Mouse (Mus musculus) kidney, embryonic 15.5 days (tissue): ENCODE measurements around the gene Macrod1. TPM values are rescaled to one million over a fixed set of nuclear protein-coding genes. Genes with fewer than 3 reads are reported as not detected.

Experiments used
- ATAC-seq: fragments of 200-750 bp; cut with Nextera tagmentation; replicated peaks from 2 replicates; pipeline ENCODE4 v1.8.0; 2017; ENCODE audit warnings: moderate TSS enrichment; ENCODE audit not compliant: low FRiP score
- H3K27ac ChIP-seq: fragments of 300-500 bp; sonication (generic); 2 replicates; pipeline ENCODE4 v1.5.1; 2015; ENCODE audit warnings: mild to moderate bottlenecking, inconsistent platforms
- H3K27me3 ChIP-seq: fragments of 300-500 bp; sonication (generic); 2 replicates; pipeline ENCODE4 v1.6.1; 2015; ENCODE audit warnings: inconsistent platforms
- H3K36me3 ChIP-seq: fragments of 300-500 bp; sonication (generic); 2 replicates; pipeline ENCODE4 v1.6.1; 2015; ENCODE audit warnings: inconsistent platforms
- H3K4me1 ChIP-seq: fragments of 300-500 bp; sonication (generic); 2 replicates; pipeline ENCODE4 v1.6.1; 2015; ENCODE audit warnings: inconsistent platforms
- H3K4me2 ChIP-seq: fragments of 300-500 bp; sonication (generic); 2 replicates; pipeline ENCODE4 v1.6.1; 2015; ENCODE audit warnings: moderate library complexity, mild to moderate bottlenecking, inconsistent platforms
- H3K4me3 ChIP-seq: fragments of 300-500 bp; sonication (generic); replicated peaks from 2 replicates; pipeline ENCODE4 v1.5.1; 2015; ENCODE audit warnings: mild to moderate bottlenecking, inconsistent platforms
- H3K9ac ChIP-seq: fragments of 300-500 bp; sonication (generic); 2 replicates; pipeline ENCODE4 v1.6.1; 2015; ENCODE audit warnings: mild to moderate bottlenecking, inconsistent platforms
- H3K9me3 ChIP-seq: fragments of 300-500 bp; sonication (generic); replicated peaks from 2 replicates; pipeline ENCODE4 v1.6.1; 2016; ENCODE audit warnings: inconsistent platforms
- WGBS: fragments of 180-500 bp; shearing (Covaris S2); methylation state at CpG from one replicate; pipeline ENCODE4 v1.1.7; 2015; ENCODE audit warnings: mixed read lengths; 5-methylcytosine and 5-hydroxymethylcytosine counted together
- polyA plus RNA-seq: library from polyadenylated mRNA; unstranded; fragments of >200 nt; fragmentation: Nextera tagmentation; extraction: Ambion mirVana; gene quantifications from 2 replicates; pipeline ENCODE4 v1.2.1, GENCODE M21; 2015

Gene Macrod1
- 13.9 and 14.8 TPM in 2 replicates for polyA plus RNA-seq

DNA sequence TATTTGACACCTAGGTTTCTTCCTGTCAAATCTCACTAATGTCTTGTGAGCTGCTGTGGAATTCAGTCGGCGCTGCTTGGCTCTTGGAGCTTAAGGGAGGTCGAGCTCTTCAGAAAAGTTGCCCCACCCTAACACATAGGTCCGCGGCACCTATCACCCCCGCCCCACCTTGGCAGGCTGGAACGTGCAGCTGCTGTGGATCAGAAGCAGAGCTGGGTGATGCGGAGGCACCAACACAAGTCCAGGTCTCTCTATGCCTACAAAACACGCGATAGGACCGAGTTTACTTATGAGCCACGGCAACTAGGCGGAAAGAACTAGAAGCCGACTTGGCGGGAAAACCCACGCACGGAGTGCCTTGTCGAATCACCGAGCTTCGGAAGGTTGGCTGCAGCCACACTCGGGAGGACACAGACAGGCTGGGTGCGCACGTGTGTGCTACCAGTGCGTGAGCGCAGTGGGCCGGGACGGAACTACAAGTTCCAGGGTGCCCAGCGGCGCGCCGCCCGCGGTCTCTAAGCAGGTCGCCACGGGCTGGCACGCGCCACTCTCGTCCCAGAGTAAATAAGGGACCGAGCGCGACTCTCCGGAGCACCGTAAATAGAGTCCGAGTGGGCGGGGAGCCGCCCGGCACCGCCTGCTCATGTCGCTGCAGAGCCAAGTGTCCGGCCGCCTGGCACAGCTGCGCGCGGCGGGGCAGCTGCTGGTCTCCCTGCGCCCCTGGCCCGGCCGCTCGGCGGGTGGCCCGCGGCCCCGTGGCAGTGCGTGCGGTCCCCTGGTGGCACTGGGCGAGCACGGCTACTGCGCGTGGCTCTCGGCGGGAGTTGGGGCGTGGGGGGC is at the start of gene Macrod1:
TSS of gene Macrod1 (plus strand) at position 563 of the 840 bp plus-strand sequence.
- H3K9me3 ChIP-seq: no peaks in the 10 kb centered on the region

DNA sequence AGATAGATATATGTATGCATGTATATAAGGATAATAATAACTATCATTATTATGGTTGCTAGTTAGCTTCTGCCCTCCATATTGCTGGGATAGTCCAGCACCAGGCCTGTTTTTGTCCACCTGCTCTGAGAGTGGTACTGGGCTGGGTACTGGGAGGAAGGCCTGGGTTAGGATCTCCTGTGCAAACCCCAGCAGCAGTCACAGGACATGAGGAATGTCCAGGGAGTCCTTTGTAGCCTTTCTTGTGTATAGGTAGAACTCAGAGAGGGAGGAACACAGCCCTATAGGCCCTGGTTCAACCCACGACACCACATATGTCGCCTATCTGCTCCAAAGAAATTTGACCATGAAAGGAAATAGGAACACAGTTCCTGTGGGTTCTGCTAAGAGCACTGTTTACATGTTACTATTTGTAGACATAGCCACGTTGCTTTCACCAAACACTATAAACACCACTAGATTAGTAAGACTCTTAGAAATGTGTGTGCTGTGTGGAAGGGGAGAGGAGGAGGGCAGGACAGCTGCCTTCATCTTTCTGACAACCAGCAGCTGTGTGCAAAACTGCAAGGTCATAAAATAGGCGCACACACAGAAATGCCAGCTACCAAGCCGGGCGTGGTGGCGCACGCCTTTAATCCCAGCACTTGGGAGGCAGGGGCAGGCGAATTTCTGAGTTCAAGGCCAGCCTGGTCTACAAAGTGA is 49.6 kb upstream of the Macrod1 start:
- Histone ChIP-seq H3K4me2 (no peak overlapping the region), H3K9me3 (no peaks in the 10 kb centered on the region), H3K36me3 (no peaks in the 10 kb centered on the region), H3K27ac (no peak overlapping the region), H3K4me3 (no peak overlapping the region), H3K4me1 (no peaks in the 10 kb centered on the region), H3K9ac (no peak overlapping the region), H3K27me3 (no peaks in the 10 kb centered on the region)
- WGBS: 78% methylated on average over 9 of the region's 9 CpGs
- no peak for ATAC-seq

More for the DNA sequence above, at the start of gene Macrod1:
- Histone ChIP-seq H3K27me3 (peaks cover 4% of the 10 kb centered on the region; the same call in 1 of the 2 replicates), H3K36me3 (no peaks in the 10 kb centered on the region), H3K4me2 (peak within 1 kb of the TSS; percentile 99), H3K4me3 (peak within 1 kb of the TSS; percentile 69), H3K4me1 (peaks cover 38% of the 10 kb centered on the region), H3K9ac (peak within 1 kb of the TSS; percentile 60), H3K27ac (peak within 1 kb of the TSS; percentile 63)
- 1% methylated on average over 65 of the region's 72 CpGs for WGBS
- ATAC-seq: peak; percentile 67

DNA sequence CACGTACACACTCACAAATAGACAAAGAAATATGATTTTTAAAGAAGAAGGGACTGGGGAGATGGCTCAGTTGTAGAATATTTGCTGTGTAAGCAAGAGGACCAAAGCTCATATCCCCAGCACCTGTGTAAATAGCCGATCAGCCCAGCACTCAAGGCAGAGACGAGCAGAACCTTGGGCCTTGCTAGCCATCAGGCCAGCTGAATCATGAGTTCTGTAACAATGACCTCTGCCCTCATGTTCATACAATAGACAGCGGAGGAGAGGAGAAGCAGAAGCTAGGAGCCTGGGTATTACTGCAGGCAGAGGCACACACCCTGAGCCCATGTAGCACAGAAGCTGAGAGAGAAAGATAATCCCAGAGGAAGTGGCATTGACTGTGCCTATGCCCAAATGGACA is 44.2 kb upstream of the Macrod1 start:
- H3K4me1 ChIP-seq: no peaks in the 10 kb centered on the region
- no peaks in the 10 kb centered on the region for H3K9me3 ChIP-seq
- H3K4me3 ChIP-seq: no peak overlapping the region
- no peak overlapping the region for H3K9ac ChIP-seq
- H3K27ac ChIP-seq: no peak overlapping the region
- H3K36me3 ChIP-seq: peaks cover 3% of the 10 kb centered on the region; the same call in 1 of the 2 replicates
- no peak for ATAC-seq
- no peaks in the 10 kb centered on the region for H3K27me3 ChIP-seq
- WGBS: 72% methylated on average over 4 of the region's 4 CpGs
- no peak overlapping the region for H3K4me2 ChIP-seq

DNA sequence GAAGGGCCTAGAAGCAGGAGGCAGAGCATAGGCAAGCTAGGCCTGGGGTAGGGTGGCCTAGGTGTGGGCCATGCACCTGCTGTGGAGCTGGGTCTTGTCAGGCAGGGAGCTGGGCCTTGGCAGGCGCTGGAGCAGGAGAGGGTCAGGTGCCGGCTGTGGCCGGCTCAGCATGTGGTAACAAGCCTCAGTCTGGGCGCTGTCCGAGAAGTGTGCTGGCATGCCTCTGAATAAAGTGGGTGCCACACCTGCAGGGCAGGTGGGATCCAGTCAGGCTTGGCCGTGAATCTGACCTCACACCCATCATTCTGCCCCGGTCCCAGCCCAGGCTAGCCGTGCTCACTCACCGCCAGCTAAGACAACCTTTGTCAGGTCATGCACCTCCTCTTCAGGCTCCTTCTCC is 42.6 kb upstream of the Macrod1 start:
- H3K9ac ChIP-seq: no peak overlapping the region
- no peaks in the 10 kb centered on the region for H3K4me1 ChIP-seq
- 87% methylated on average over 9 of the region's 9 CpGs for WGBS
- H3K4me2 ChIP-seq: no peak overlapping the region
- H3K36me3 ChIP-seq: peaks cover 16% of the 10 kb centered on the region
- H3K27ac ChIP-seq: no peak overlapping the region
- H3K4me3 ChIP-seq: no peak overlapping the region
- no peaks in the 10 kb centered on the region for H3K9me3 ChIP-seq
- ATAC-seq: no peak
- no peaks in the 10 kb centered on the region for H3K27me3 ChIP-seq

DNA sequence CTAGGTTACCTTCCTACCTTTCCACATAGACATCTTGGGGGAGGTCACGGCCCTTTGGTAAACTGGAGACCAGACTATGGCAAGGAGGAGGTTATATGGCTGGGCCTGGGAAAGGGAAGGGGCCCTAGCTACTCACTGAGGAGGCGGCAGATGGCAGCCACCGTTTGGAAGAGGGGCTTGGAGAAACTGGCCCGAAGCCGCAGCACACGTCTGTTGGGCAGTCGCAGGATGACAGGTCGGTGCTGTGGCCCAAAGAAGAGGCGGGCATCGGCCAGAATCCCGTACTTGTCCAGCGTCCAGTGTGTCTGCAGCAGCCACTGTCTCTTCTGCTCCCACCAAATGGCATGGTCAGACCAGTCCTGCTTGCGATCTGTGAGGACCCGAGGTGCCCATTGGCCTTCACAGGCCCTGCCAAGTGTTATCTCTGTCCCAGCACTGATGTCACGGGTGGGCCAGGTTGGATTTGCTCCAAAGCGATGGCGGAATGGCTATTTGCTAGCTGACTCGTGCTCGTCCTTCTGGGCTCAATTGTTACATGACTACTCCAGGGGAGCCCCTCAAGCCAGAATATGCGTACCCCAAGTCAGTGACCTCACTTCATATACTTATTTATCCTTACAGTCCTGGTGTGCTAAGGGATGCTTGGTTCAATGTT is 42.0 kb upstream of the Macrod1 start:
- Histone ChIP-seq H3K27ac (no peak overlapping the region), H3K9ac (no peak overlapping the region), H3K27me3 (no peaks in the 10 kb centered on the region), H3K4me2 (no peak overlapping the region), H3K4me3 (no peak overlapping the region), H3K36me3 (peaks cover 22% of the 10 kb centered on the region), H3K4me1 (no peaks in the 10 kb centered on the region), H3K9me3 (no peaks in the 10 kb centered on the region)
- 91% methylated on average over 20 of the region's 20 CpGs for WGBS
- ATAC-seq: no peak

DNA sequence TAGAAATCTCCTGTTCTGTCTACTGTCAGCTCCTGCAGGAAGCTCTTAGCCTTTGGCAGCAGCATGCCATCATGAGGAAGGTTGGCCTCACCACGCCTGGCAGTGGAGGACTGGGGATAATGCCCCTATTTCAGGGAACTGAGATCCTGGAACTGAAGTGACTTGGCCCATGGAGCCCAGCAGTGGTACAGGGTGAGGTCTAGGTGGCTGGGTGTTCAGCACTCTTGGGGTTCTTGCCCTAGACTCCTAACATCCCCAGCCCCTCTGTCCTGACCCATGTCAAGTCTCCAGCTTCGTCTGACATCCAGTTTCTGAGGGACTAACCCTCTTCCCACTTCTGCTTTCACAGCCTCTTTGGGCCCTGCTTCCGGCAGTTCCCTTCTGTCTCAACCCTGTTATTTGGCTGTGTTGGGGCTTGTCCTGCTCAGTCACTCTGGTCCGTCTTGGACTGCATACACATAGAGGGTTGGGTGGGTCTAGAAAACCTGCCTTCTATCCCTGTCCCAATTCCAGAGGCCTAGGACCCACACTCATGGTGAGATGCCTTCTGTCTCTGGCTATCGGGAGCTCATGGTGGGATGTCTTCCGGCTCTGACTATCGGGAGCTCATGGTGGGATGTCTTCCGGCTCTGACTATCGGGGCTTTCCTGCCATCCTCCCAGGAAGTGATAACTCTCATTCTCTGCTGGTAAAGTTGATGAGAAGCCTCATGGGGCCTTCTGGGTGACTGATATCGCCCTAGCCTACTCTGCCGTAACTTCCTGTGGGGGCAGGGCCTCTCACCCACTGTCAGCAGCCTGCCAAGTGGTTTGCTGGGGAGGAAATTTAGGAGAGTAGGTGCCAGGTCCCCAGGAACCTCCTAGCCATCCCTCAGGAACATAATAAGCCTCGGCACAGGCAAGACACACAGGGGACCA is 38.8 kb upstream of the Macrod1 start:
- Histone ChIP-seq H3K9me3 (no peaks in the 10 kb centered on the region), H3K4me1 (no peaks in the 10 kb centered on the region), H3K4me3 (no peak overlapping the region), H3K36me3 (peaks cover 54% of the 10 kb centered on the region), H3K27me3 (no peaks in the 10 kb centered on the region), H3K27ac (peak overlapping the region; percentile 1; the same call in 1 of the 2 replicates), H3K9ac (no peak overlapping the region), H3K4me2 (no peak overlapping the region)
- WGBS: 70% methylated on average over 12 of the region's 12 CpGs
- 0 out of 2 replicates have a peak, but pooled peaks have one; percentile 31 for ATAC-seq

DNA sequence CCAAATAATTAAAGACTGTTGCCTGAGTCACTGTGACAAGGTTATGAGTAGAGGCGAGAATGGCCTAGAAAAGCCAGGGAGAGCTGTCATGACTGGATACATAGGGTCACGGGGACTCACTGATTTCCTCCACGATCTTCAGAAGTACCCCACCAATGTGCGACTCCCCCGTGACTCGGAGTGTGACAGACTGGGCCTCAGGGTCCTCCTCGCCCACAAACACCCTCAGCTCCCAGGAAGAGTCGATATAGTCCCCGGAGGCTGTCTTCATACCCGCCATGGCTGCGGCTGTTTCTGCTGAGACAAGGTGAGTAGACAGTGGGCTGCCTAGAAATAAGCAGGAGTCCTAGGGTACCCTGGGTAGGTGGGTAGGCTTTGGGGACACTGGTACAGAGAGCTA is 38.1 kb upstream of the Macrod1 start:
- 80% methylated on average over 11 of the region's 11 CpGs for WGBS
- H3K4me2 ChIP-seq: no peak overlapping the region
- H3K9me3 ChIP-seq: no peaks in the 10 kb centered on the region
- H3K27me3 ChIP-seq: no peaks in the 10 kb centered on the region
- H3K9ac ChIP-seq: no peak overlapping the region
- H3K4me1 ChIP-seq: no peaks in the 10 kb centered on the region
- ATAC-seq: no peak
- no peak overlapping the region for H3K4me3 ChIP-seq
- peak overlapping the region; percentile 1; the same call in 1 of the 2 replicates for H3K27ac ChIP-seq
- peaks cover 62% of the 10 kb centered on the region for H3K36me3 ChIP-seq

DNA sequence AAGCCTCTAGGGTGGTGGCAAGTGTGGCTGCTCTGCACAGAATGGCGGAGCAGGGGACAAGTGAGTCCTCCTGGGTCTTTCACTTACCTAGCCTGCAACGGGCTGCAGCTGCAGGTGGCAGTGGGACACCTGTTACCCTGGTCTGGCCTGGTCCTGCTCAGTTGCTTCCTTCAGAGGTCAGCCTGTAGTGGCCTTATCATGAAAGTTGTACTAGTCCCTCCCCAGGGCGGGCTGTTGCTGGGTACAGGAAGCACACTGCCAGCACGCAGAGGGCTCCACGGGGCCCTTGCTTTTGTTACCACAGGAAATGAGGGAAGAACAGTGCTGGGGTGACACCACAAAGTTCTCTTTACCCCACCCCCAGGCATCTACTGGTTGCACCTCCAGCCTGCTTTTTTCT is 37.4 kb upstream of the Macrod1 start, which contains the start of gene Fermt3:
TSS of gene Fermt3 (minus strand) at position 279 of the 400 bp plus-strand sequence.
- H3K27me3 ChIP-seq: no peaks in the 10 kb centered on the region
- ATAC-seq: no peak
- peak within 1 kb of the TSS; percentile 13; the same call in 1 of the 2 replicates for H3K27ac ChIP-seq
- no peaks in the 10 kb centered on the region for H3K4me1 ChIP-seq
- no peaks in the 10 kb centered on the region for H3K9me3 ChIP-seq
- no peak within 1 kb of the TSS for H3K9ac ChIP-seq
- H3K4me3 ChIP-seq: no peak within 1 kb of the TSS
- WGBS: 78% methylated on average over 5 of the region's 5 CpGs
- H3K36me3 ChIP-seq: peaks cover 68% of the 10 kb centered on the region
- no peak within 1 kb of the TSS for H3K4me2 ChIP-seq

DNA sequence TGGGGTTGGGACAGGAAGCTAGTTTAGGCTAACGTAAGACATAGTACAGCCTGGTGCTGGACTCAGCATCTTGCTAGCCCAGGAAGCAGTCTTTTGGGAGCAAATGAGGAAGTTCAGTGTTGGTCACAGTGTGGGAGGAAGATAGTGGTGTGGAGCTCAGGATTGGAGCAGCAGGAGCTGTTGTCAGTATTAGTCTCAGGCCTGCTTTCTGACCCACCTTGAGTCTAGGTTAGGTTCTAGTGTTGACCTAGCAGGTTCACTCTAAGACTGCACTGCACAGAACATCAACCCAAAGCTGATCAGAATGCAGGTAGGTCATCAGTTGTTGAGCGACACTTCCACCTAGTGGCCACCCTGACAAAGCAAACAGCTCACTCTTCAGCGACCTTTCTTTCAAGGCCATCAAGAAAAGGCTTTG is 36.4 kb upstream of the Macrod1 start:
- Histone ChIP-seq H3K9ac (no peak overlapping the region), H3K27me3 (no peaks in the 10 kb centered on the region), H3K27ac (no peak overlapping the region), H3K36me3 (peaks cover 79% of the 10 kb centered on the region), H3K4me1 (no peaks in the 10 kb centered on the region), H3K9me3 (no peaks in the 10 kb centered on the region), H3K4me2 (no peak overlapping the region), H3K4me3 (no peak overlapping the region)
- ATAC-seq: peak; percentile 60; the same call in 1 of the 2 replicates
- 49% methylated on average over 3 of the region's 3 CpGs for WGBS

DNA sequence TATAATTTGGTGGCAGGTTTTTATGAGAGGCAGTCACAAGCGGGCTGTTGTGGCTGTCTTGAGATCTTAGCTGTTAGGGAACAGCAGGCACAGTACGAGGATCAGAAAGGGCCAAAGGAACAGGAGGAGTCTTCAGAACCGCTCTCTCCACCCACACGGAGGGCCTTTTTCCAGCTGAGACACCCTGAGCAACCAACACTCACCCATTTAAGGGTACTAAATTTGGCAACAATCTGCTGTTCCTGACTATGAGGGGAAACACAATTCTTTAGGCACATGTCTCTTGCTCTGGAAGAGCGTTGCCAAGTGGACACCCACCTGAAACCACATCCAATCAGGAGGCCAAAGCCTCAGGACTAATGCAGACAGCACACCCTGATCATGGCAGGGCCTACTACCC is 27.1 kb upstream of the Macrod1 start:
- H3K4me2 ChIP-seq: no peak overlapping the region
- no peaks in the 10 kb centered on the region for H3K4me1 ChIP-seq
- no peak overlapping the region for H3K4me3 ChIP-seq
- 94% methylated on average over 5 of the region's 5 CpGs for WGBS
- H3K9me3 ChIP-seq: no peaks in the 10 kb centered on the region
- ATAC-seq: no peak
- peaks cover 99% of the 10 kb centered on the region for H3K36me3 ChIP-seq
- no peak overlapping the region for H3K27ac ChIP-seq
- H3K9ac ChIP-seq: no peak overlapping the region
- no peaks in the 10 kb centered on the region for H3K27me3 ChIP-seq

DNA sequence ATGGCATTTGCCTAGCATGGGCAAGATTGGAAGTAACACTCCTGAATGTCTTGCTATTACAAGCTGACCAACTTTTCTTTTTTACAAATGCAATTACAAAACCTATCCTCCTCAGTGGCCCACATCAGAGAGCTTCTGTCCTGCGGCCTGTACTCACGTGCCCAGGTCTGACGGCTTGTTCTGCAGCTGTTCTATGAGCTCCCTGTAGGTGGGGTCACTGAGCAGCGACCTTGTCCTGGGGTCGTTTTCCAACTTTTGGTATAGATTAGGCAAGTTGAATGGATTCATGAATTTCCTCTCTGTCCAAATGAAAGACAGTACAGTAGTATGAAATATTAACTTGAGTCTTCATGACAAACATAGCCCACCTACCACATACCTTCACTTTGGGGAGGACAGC is 22.6 kb upstream of the Macrod1 start:
- Histone ChIP-seq H3K36me3 (peaks cover 76% of the 10 kb centered on the region), H3K4me3 (no peak overlapping the region)
- WGBS: 90% methylated on average over 5 of the region's 5 CpGs

More for the DNA sequence above, 22.6 kb upstream of the Macrod1 start:
- Histone ChIP-seq H3K9me3 (no peaks in the 10 kb centered on the region), H3K4me1 (peaks cover 19% of the 10 kb centered on the region), H3K9ac (no peak overlapping the region), H3K27ac (no peak overlapping the region), H3K27me3 (no peaks in the 10 kb centered on the region), H3K4me2 (no peak overlapping the region)
- no peak for ATAC-seq
